Mouse (Mus musculus): ENCODE measurements around the gene Olfr429. TPM values are rescaled to one million over a fixed set of nuclear protein-coding genes. Genes with fewer than 3 reads are reported as not detected.

Olfr429 gene
- total RNA-seq, 2 experiments from 2014 or later: not detected

Other genes with a start within 250 kb of the Olfr429 start
- gene Ifi211, start 171.3 kb upstream of the Olfr429 start, total RNA-seq (2021): under 1 TPM; 0.38 to 0.68 TPM
- 1 to 10 TPM; 5.1 to 7.8 TPM for gene Mndal, start 141.8 kb upstream of the Olfr429 start, total RNA-seq (2021)
- gene Ifi203, start 141.7 kb upstream of the Olfr429 start, total RNA-seq (2021): 1 to 10 TPM; 3.3 to 5.5 TPM
- not detected for gene Ifi202b, start 101.6 kb upstream of the Olfr429 start, total RNA-seq (2021)
- gene Ifi205, start 52.5 kb upstream of the Olfr429 start, total RNA-seq (2021): 1 to 10 TPM; 1.7 to 2.3 TPM
- not detected for gene Olfr433, start 43.6 kb upstream of the Olfr429 start, total RNA-seq (2021)
- gene Olfr432, start 35.1 kb upstream of the Olfr429 start, total RNA-seq (2021): not detected
- gene Olfr430, start 17.7 kb upstream of the Olfr429 start, total RNA-seq (2021): not detected
- gene Olfr427, start 12.6 kb downstream of the Olfr429 start, total RNA-seq (2021): not detected
- not detected for gene Olfr231, start 36.8 kb downstream of the Olfr429 start, total RNA-seq (2021)
- not detected for gene Olfr424, start 47.2 kb downstream of the Olfr429 start, total RNA-seq (2021)
- gene Olfr420, start 71.3 kb downstream of the Olfr429 start, total RNA-seq (2021): not detected
- gene Spta1, start 88.4 kb downstream of the Olfr429 start, total RNA-seq (2021): 1 to 10 TPM in 1 of 2 experiments, under 1 TPM in 1; 0.26 to 1.5 TPM
- not detected for gene Olfr419, start 167.7 kb downstream of the Olfr429 start, total RNA-seq (2021)
- not detected for gene Mptx1, start 246.2 kb downstream of the Olfr429 start, total RNA-seq (2021)